Mouse (Mus musculus) limb, embryonic 14.5 days (tissue): Measurements from ENCODE around the gene Plekhg4. TPM values are rescaled to one million over a fixed set of nuclear protein-coding genes. Genes with fewer than 3 reads are reported as not detected.

Source experiments
- ATAC-seq: fragments of 200-750 bp; cut with Nextera tagmentation; 2 replicates; pipeline ENCODE4 v1.8.0; 2017; ENCODE audit warnings: low read depth, moderate number of reproducible peaks, moderate TSS enrichment; ENCODE audit not compliant: low FRiP score
- DNase-seq: peaks from one replicate; pipeline ENCODE4 v3.0.0-alpha.2; 2015; ENCODE audit warnings: low spot score
- H3K27ac ChIP-seq: fragments of 300-500 bp; sonication (generic); replicated peaks from 2 replicates; pipeline ENCODE4 v1.5.1; 2014; ENCODE audit warnings: low read depth, mild to moderate bottlenecking, low read length, moderate library complexity, mixed read lengths
- H3K27me3 ChIP-seq: fragments of 300-500 bp; sonication (generic); 2 replicates; pipeline ENCODE4 v1.6.1; 2014; ENCODE audit warnings: low read length, mixed read lengths; ENCODE audit not compliant: control insufficient read depth, insufficient read depth
- H3K36me3 ChIP-seq: fragments of 300-500 bp; sonication (generic); 2 replicates; pipeline ENCODE4 v1.6.1; 2014; ENCODE audit warnings: mild to moderate bottlenecking, low read length, moderate library complexity, mixed read lengths; ENCODE audit not compliant: control insufficient read depth, insufficient read depth
- H3K4me1 ChIP-seq: fragments of 300-500 bp; sonication (generic); 2 replicates; pipeline ENCODE4 v1.6.1; 2014; ENCODE audit warnings: antibody characterized with exemption, low read length, mixed read lengths; ENCODE audit not compliant: control insufficient read depth, insufficient read depth
- H3K4me2 ChIP-seq: fragments of 300-500 bp; sonication (generic); replicated peaks from 2 replicates; pipeline ENCODE4 v1.6.1; 2014; ENCODE audit warnings: low read depth, mild to moderate bottlenecking, low read length, moderate library complexity; ENCODE audit not compliant: severe bottlenecking
- H3K4me3 ChIP-seq: fragments of 300-500 bp; sonication (generic); replicated peaks from 2 replicates; pipeline ENCODE4 v1.5.1; 2014; ENCODE audit warnings: low read length
- H3K9ac ChIP-seq: fragments of 300-500 bp; sonication (generic); 2 replicates; pipeline ENCODE4 v1.6.1; 2014; ENCODE audit warnings: mild to moderate bottlenecking, low read depth, low read length, moderate library complexity; ENCODE audit not compliant: severe bottlenecking
- H3K9me3 ChIP-seq: fragments of 300-500 bp; sonication (generic); 2 replicates; pipeline ENCODE4 v1.6.1; 2016; ENCODE audit warnings: low read length; ENCODE audit not compliant: control insufficient read depth
- POLR2A ChIP-seq: fragments of 200-500 bp; IDR thresholded peaks from 2 replicates; pipeline ENCODE4 v1.8.0; 2012; ENCODE audit warnings: inconsistent platforms, mild to moderate bottlenecking, moderate library complexity, borderline replicate concordance; ENCODE audit not compliant: insufficient read depth, insufficient read length; ENCODE audit errors: extremely low read depth
- WGBS: fragments of 180-500 bp; shearing (Covaris S2); extraction: QIAGEN DNeasy Blood & Tissue Kit; methylation state at CpG from one replicate; pipeline ENCODE4 v1.1.7; 2014; 5-methylcytosine and 5-hydroxymethylcytosine counted together
- polyA plus RNA-seq, 2 experiments: library from polyadenylated mRNA; depleted of rRNA in 1 of 2; stranded (reverse) in 1 of 2; unstranded in 1 of 2; fragments of >200 nt; fragmentation: Nextera tagmentation in 1 of 2; extraction: Ambion mirVana in 1 of 2; gene quantifications; 2 replicates each; pipeline versions ENCODE4 v1.2.1 to v1.2.3; 2012 to 2014

The Plekhg4 gene
- polyA plus RNA-seq, 2 experiments: 1.2 to 3.9 TPM

DNA sequence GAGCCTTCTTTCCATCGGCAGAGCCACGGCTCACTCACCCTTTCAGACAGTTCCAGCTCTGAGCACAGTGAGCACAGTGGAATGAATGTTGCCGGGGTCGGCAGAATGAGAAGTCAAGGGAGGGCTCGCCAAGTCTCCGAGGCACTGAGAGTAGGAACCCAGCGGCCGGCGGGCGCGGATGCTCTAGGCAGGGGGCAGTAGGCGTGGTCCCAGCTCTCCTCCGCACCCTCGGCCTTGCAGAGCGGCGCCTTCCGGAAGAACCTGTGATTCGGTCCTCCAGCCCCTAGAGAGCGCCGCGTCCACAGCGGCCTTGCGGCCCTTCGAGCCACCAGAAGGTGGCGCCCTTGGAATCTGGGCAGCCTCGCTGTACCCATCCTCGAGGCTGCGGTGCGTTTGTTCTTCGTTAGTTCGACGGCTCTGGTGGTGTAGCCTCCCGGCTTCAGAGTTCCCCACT lies 1.5 kb downstream of the Plekhg4 start:
- TF ChIP-seq POLR2A: no peak
- no peaks in the 10 kb centered on the region for H3K27me3 ChIP-seq
- ATAC-seq (peak; percentile 35), DNase-seq (no peak)
- peak overlapping the region; percentile 37 for H3K4me2 ChIP-seq
- 31% methylated on average over 31 of the region's 33 CpGs for WGBS
- H3K9me3 ChIP-seq: peaks cover 4% of the 10 kb centered on the region; the same call in 1 of the 2 replicates
- H3K4me1 ChIP-seq: peaks cover 21% of the 10 kb centered on the region
- no peak overlapping the region for H3K9ac ChIP-seq
- no peak overlapping the region for H3K27ac ChIP-seq
- no peak overlapping the region; the same call in 1 of the 2 replicates for H3K4me3 ChIP-seq
- H3K36me3 ChIP-seq: no peaks in the 10 kb centered on the region

- H3K4me1 ChIP-seq: peaks cover 21% of the 10 kb centered on the region
- H3K4me2 ChIP-seq: peak overlapping the region; percentile 10; the same call in 1 of the 2 replicates
- no peaks in the 10 kb centered on the region for H3K27me3 ChIP-seq
- H3K36me3 ChIP-seq: no peaks in the 10 kb centered on the region
- peaks cover 4% of the 10 kb centered on the region; the same call in 1 of the 2 replicates for H3K9me3 ChIP-seq
- TF ChIP-seq POLR2A: no peak
- ATAC-seq (peak; percentile 47; the same call in 1 of the 2 replicates), DNase-seq (peak; percentile 57)
- WGBS: 37% methylated on average over 17 of the region's 19 CpGs
- no peak overlapping the region for H3K4me3 ChIP-seq
- H3K9ac ChIP-seq: no peak overlapping the region
- H3K27ac ChIP-seq: peak overlapping the region; percentile 58
Observed at GRCm38 (mm10) chr8:105378673-105379072, 5.6 kb downstream of the Plekhg4 start.

- Histone ChIP-seq H3K27ac (no peak overlapping the region), H3K36me3 (no peaks in the 10 kb centered on the region), H3K9me3 (no peaks in the 10 kb centered on the region), H3K4me1 (peaks cover 21% of the 10 kb centered on the region), H3K27me3 (no peaks in the 10 kb centered on the region), H3K9ac (no peak overlapping the region), H3K4me2 (no peak overlapping the region), H3K4me3 (no peak overlapping the region)
- 83% methylated on average over 12 of the region's 12 CpGs for whole genome bisulfite sequencing
- TF ChIP-seq POLR2A: no peak
- no peak for ATAC-seq
- no peak for DNase-seq
Observed at GRCm38 (mm10) chr8:105380308-105380707, 7.2 kb downstream of the Plekhg4 start.

DNA sequence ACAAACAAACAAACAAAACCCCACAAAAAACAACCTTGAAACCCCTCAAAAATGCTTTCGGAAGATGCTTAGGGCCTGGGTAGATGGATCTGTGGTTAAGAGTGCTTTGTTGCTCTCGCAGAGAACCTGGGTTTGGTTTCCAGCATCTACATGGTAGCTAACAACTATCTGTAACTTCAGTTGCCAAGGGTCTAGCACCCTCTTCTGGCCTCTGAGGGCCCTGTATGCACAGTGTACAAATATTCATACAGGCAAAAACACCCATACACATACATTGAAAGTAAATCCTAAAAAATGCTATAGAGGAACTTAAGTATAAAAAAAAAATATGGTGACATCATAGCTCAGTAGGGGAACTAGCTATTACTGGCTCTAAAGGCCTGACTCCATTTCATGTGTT lies 11.0 kb downstream of the Plekhg4 start:
- no peaks in the 10 kb centered on the region for H3K27me3 ChIP-seq
- 97% methylated on average over 2 of the region's 2 CpGs for WGBS
- H3K4me1 ChIP-seq: peaks cover 29% of the 10 kb centered on the region
- DNase-seq (no peak), ATAC-seq (no peak)
- no peak overlapping the region for H3K4me3 ChIP-seq
- H3K9me3 ChIP-seq: no peaks in the 10 kb centered on the region
- TF ChIP-seq POLR2A: no peak
- no peak overlapping the region for H3K9ac ChIP-seq
- H3K36me3 ChIP-seq: no peaks in the 10 kb centered on the region
- H3K27ac ChIP-seq: no peak overlapping the region
- no peak overlapping the region for H3K4me2 ChIP-seq

DNA sequence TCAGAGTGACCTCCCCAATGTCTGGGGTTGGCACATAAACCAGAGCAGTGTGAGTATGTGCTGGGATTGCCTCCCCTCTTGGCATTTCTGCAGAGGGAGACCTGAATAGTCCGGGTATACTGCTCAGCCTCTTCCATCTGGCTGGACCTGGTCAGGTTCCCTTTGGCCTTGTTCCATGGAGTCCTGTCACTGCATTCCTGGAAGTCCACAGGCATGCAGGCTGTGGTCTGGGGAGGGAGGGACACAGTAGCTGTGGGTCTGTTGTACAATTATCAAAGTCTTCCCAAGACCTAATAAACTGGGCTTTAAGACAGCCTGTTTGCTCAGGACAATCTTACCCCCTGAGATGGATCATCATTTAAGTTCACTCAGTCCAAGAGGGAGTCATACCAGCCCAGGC lies 14.1 kb downstream of the Plekhg4 start:
- 33% methylated on average over 1 of the region's 1 CpGs for WGBS
- TF ChIP-seq POLR2A: no peak
- H3K9ac ChIP-seq: no peak overlapping the region
- H3K9me3 ChIP-seq: no peaks in the 10 kb centered on the region
- peaks cover 26% of the 10 kb centered on the region for H3K4me1 ChIP-seq
- H3K4me2 ChIP-seq: no peak overlapping the region
- no peak overlapping the region for H3K27ac ChIP-seq
- no peak overlapping the region for H3K4me3 ChIP-seq
- DNase-seq (peak; percentile 49), ATAC-seq (0 out of 2 replicates have a peak, but pooled peaks have one; percentile 32)
- no peaks in the 10 kb centered on the region for H3K27me3 ChIP-seq
- no peaks in the 10 kb centered on the region for H3K36me3 ChIP-seq
